Mouse (Mus musculus) CH12F3 (cell line): ENCODE results near the gene Mapk7.

Experiments
- in situ Hi-C: fragments of 300-500 bp; cut with MboI; formaldehyde crosslinking; loops from 2 replicates; pipeline ENCODE4 v1.14.3; 2020; ENCODE audit warnings: low sequenced_read_pairs

The Mapk7 gene

GRCm38 (mm10) chr11:61469317-61469917 is 24.8 kb downstream of the Mapk7 start:
- in situ Hi-C loops = no loop called here

DNA sequence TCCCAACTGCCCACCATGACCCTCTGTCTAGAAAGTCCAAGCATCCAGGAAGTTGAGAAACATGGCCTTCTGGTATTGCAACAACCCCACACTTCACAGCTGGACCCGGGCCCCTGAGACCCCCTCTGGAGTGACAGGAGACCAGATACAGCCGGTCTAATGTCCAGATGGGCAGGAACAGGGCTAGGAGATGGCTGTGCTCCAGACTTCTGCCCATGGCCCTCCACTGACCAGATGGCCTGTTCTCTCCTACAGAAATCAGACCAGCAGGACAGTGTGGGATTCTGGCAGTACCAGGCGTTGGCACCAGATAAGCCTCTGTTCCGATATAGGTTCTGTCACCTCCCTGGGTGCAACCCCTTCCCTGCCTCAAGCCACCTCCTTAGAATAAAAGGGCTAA is 25.7 kb downstream of the Mapk7 start:
- in situ Hi-C loops = no loop called here

- in situ Hi-C loops = no loop called here
Measured at GRCm38 (mm10) chr11:61465422-61465821, 28.8 kb downstream of the Mapk7 start.

GRCm38 (mm10) chr11:61464071-61464470 is 30.1 kb downstream of the Mapk7 start:
- in situ Hi-C loops = no loop called here

GRCm38 (mm10) chr11:61449499-61450292 is 44.5 kb downstream of the Mapk7 start:
- in situ Hi-C loops = no loop called here

- in situ Hi-C loops = no loop called here
Measured at GRCm38 (mm10) chr11:61448599-61449225, 45.5 kb downstream of the Mapk7 start.

DNA sequence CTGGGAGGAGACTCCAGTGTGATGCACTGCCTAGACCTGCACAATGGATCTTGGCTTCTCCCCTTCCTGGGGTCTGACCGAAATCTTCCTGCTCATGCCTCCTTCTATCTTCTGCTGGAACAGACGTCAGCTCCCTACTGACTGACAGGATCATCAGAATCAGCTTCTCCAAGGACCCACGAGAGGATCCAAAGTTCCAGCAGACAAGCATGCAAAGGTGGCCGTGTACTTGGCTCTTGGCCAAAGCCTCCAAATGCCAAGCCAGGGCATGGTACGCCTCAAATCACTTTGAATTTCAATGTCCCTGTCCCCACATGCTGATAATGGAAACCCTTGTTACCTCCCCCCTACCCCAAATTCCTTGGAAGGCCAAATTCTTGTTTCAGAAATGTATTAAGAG is 46.2 kb downstream of the Mapk7 start:
- in situ Hi-C loops = no loop called here

- in situ Hi-C loops = no loop called here
Measured at GRCm38 (mm10) chr11:61447296-61447695, 46.9 kb downstream of the Mapk7 start.

DNA sequence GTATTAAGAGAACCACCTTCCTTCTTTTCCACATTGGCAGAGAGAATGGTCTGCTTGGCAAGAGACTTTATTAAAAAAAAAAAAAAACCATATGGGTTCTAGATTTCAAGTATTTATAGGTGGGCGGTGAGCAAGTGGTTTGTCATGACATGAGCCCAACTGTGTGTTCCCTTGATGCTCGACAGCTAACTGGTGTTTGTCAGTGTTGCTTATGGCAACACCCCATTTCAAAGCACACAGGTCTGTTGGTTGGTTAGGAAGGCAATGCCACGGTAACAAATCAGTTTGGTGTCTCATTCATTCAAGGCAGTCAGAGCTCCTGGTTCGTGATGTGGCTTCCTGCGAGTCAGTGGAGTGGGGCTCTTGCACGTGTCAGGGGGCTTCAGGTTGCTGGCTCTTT is 50.4 kb downstream of the Mapk7 start:
- in situ Hi-C loops = no loop called here

GRCm38 (mm10) chr11:61441670-61442069 is 52.5 kb downstream of the Mapk7 start:
- in situ Hi-C loops = no loop called here

- in situ Hi-C loops = no loop called here
Measured at GRCm38 (mm10) chr11:61440416-61440815, 53.8 kb downstream of the Mapk7 start.

- in situ Hi-C loops = no loop called here
Measured at GRCm38 (mm10) chr11:61439170-61439569, 55.0 kb downstream of the Mapk7 start.
